Mouse (Mus musculus) forebrain, embryonic 12.5 days (tissue): Measurements from ENCODE around the gene Ehd1. TPM values are rescaled to one million over a fixed set of nuclear protein-coding genes. Genes with fewer than 3 reads are reported as not detected.
"Not testable (repeated sequence)": the region's sequence is repeated elsewhere in the genome, so short reads cannot be mapped to it uniquely, and the experiment has no call there.

Source experiments
- ATAC-seq: fragments of 200-750 bp; cut with Nextera tagmentation; 2 replicates; pipeline ENCODE4 v1.8.0; 2017; ENCODE audit warnings: moderate TSS enrichment; ENCODE audit not compliant: low FRiP score
- H3K27ac ChIP-seq: fragments of 300-500 bp; sonication (generic); 2 replicates; pipeline ENCODE4 v1.5.1; 2016; ENCODE audit warnings: mild to moderate bottlenecking
- H3K27me3 ChIP-seq: fragments of 300-500 bp; sonication (generic); 2 replicates; pipeline ENCODE4 v1.6.1; 2016; ENCODE audit warnings: mild to moderate bottlenecking
- H3K36me3 ChIP-seq: fragments of 300-500 bp; sonication (generic); replicated peaks from 2 replicates; pipeline ENCODE4 v1.6.1; 2016; ENCODE audit warnings: mild to moderate bottlenecking
- H3K4me1 ChIP-seq: fragments of 300-500 bp; sonication (generic); 2 replicates; pipeline ENCODE4 v1.6.1; 2016
- H3K4me2 ChIP-seq: fragments of 300-500 bp; sonication (generic); 2 replicates; pipeline ENCODE4 v1.6.1; 2016; ENCODE audit warnings: mild to moderate bottlenecking, moderate library complexity
- H3K4me3 ChIP-seq: fragments of 300-500 bp; sonication (generic); replicated peaks from 2 replicates; pipeline ENCODE4 v1.5.1; 2016; ENCODE audit warnings: mild to moderate bottlenecking
- H3K9ac ChIP-seq: fragments of 300-500 bp; sonication (generic); 2 replicates; pipeline ENCODE4 v1.6.1; 2016; ENCODE audit warnings: mild to moderate bottlenecking
- H3K9me3 ChIP-seq: fragments of 300-500 bp; sonication (generic); 2 replicates; pipeline ENCODE4 v1.6.1; 2016
- WGBS: fragments of 180-500 bp; shearing (Covaris S2); methylation state at CpG from one replicate; pipeline ENCODE4 v1.1.7; 2016; 5-methylcytosine and 5-hydroxymethylcytosine counted together
- polyA plus RNA-seq: library from polyadenylated mRNA; unstranded; fragments of >200 nt; fragmentation: Nextera tagmentation; extraction: Ambion mirVana; gene quantifications from 2 replicates; pipeline ENCODE4 v1.2.1, GENCODE M21; 2016

The Ehd1 gene
- polyA plus RNA-seq, 1 experiment from 2014 or later = 86.6 TPM

DNA sequence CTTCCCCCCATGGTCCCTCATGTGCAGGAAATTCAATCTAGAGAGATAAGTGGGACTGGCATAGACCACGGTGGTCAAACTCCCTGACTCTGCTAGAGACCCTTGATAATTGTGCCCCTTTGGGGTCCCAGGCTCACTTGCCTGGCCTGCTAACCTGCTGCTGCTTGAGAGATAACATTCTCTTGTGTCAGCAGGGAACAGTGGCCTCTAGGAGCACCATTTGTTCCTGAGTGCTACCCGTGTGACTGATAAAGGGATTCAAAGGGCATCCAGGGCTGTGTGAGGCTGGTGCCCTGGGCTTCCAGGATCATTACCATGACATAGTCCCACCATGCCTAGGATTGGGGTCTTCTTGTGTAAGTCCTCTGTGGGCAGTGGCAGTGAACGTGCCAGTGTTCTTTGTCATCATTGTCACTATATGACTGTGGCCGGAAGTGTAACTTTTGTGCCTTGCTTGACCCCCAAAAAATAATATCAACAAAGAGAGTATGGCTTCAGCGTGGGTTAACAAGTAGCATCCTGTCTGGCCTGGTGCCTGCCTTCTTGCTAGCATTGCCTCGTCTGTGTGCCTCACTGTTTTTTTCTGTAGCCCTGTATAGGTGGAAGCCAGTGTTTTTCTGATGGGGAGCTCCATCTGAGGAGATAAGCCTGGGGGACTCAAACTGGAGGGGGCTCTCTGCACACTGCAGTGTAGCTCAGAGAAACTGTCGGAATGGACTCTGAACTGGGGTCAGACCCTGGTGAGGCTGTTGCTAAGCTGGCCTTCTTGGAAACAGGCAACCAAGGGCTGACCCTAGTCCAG lies 9.3 kb downstream of the Ehd1 start:
- ATAC-seq = no peak
- Histone ChIP-seq H3K36me3 (peaks cover 82% of the 10 kb centered on the region), H3K9ac (no peak overlapping the region), H3K4me1 (peaks cover 4% of the 10 kb centered on the region; the same call in 1 of the 2 replicates), H3K27me3 (no peaks in the 10 kb centered on the region), H3K27ac (no peak overlapping the region), H3K9me3 (no peaks in the 10 kb centered on the region), H3K4me2 (no peak overlapping the region), H3K4me3 (no peak overlapping the region)
- 88% methylated on average over 7 of the region's 7 CpGs for WGBS

- peaks cover 82% of the 10 kb centered on the region for H3K36me3 ChIP-seq
- no peaks in the 10 kb centered on the region for H3K27me3 ChIP-seq
- no peak overlapping the region for H3K9ac ChIP-seq
- no peak for ATAC-seq
- no peaks in the 10 kb centered on the region for H3K9me3 ChIP-seq
- H3K4me1 ChIP-seq = peaks cover 4% of the 10 kb centered on the region; the same call in 1 of the 2 replicates
- H3K27ac ChIP-seq = no peak overlapping the region
- WGBS = 92% methylated on average over 19 of the region's 19 CpGs
- no peak overlapping the region for H3K4me2 ChIP-seq
- H3K4me3 ChIP-seq = no peak overlapping the region
Observed at GRCm38 (mm10) chr19:6286434-6287401, 10.2 kb downstream of the Ehd1 start.

- 0 out of 2 replicates have a peak overlapping the region, but pooled peaks have one; percentile 36 for H3K27ac ChIP-seq
- no peak overlapping the region for H3K4me2 ChIP-seq
- H3K9me3 ChIP-seq = no peaks in the 10 kb centered on the region
- H3K4me1 ChIP-seq = peaks cover 4% of the 10 kb centered on the region; the same call in 1 of the 2 replicates
- no peaks in the 10 kb centered on the region for H3K27me3 ChIP-seq
- WGBS = 78% methylated on average over 13 of the region's 13 CpGs
- no peak for ATAC-seq
- H3K9ac ChIP-seq = no peak overlapping the region; the same call in 1 of the 2 replicates
- peaks cover 77% of the 10 kb centered on the region for H3K36me3 ChIP-seq
- H3K4me3 ChIP-seq = no peak overlapping the region
Observed at GRCm38 (mm10) chr19:6288236-6288894, 11.8 kb downstream of the Ehd1 start.

- H3K4me3 ChIP-seq = no peak overlapping the region
- no peak overlapping the region for H3K4me2 ChIP-seq
- peaks cover 4% of the 10 kb centered on the region; the same call in 1 of the 2 replicates for H3K4me1 ChIP-seq
- H3K36me3 ChIP-seq = peaks cover 76% of the 10 kb centered on the region
- WGBS = 92% methylated on average over 14 of the region's 14 CpGs
- no peak overlapping the region for H3K27ac ChIP-seq
- no peak for ATAC-seq
- H3K9me3 ChIP-seq = no peaks in the 10 kb centered on the region
- H3K9ac ChIP-seq = no peak overlapping the region
- H3K27me3 ChIP-seq = no peaks in the 10 kb centered on the region
Observed at GRCm38 (mm10) chr19:6289696-6290238, 13.2 kb downstream of the Ehd1 start.

DNA sequence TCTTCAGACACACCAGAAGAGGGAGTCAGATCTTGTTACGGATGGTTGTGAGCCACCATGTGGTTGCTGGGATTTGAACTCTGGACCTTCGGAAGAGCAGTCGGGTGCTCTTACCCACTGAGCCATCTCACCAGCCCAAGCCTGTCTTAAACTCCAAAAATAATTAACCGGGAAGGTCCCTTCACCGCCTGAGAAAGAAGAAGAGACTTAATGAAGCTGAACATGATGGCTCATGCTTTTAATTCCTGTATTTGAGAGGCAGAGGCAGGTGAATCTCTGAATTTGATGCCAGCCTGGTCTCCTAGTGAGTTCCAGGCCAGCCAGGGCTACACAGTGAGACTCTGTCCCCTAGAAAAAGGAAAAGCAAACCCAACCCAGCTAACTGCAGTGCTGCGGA lies 14.2 kb downstream of the Ehd1 start:
- not testable (repeated sequence) for ATAC-seq, H3K27ac ChIP-seq, H3K4me2 ChIP-seq, H3K4me3 ChIP-seq, H3K27me3 ChIP-seq, H3K9me3 ChIP-seq, H3K4me1 ChIP-seq, H3K9ac ChIP-seq
- 94% methylated on average over 5 of the region's 6 CpGs for WGBS
- peaks cover 76% of the 10 kb centered on the region for H3K36me3 ChIP-seq

- WGBS = 79% methylated on average over 10 of the region's 10 CpGs
- peaks cover 4% of the 10 kb centered on the region; the same call in 1 of the 2 replicates for H3K4me1 ChIP-seq
- H3K4me3 ChIP-seq = no peak overlapping the region
- ATAC-seq = no peak
- H3K27me3 ChIP-seq = no peaks in the 10 kb centered on the region
- H3K4me2 ChIP-seq = no peak overlapping the region
- H3K36me3 ChIP-seq = peaks cover 76% of the 10 kb centered on the region
- H3K9ac ChIP-seq = no peak overlapping the region
- H3K9me3 ChIP-seq = no peaks in the 10 kb centered on the region
- no peak overlapping the region for H3K27ac ChIP-seq
Observed at GRCm38 (mm10) chr19:6291117-6291781, 14.7 kb downstream of the Ehd1 start.

DNA sequence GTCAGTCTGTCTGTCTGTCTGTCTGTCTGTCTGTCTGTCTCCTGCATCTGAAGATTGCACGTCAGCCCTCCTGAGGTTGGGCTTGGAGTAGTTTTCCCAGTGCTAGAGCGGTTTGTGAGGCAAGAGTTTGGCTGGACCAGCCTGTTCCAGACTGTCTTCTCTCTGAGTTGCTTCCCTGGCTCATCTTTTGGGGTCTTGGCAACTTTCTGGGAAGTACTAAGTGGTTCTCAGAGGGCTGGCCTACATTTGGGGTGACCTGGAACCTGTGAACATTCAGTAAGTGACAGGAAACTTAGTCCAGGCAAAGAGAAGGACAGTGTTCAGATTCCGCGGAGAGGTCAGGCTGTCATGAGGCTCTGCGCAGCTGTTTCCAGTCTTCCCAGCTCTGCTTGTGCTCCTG lies 15.7 kb downstream of the Ehd1 start:
- 89% methylated on average over 5 of the region's 5 CpGs for WGBS
- H3K4me3 ChIP-seq = no peak overlapping the region
- H3K4me2 ChIP-seq = no peak overlapping the region
- no peak overlapping the region for H3K9ac ChIP-seq
- peaks cover 4% of the 10 kb centered on the region; the same call in 1 of the 2 replicates for H3K4me1 ChIP-seq
- H3K9me3 ChIP-seq = no peaks in the 10 kb centered on the region
- H3K36me3 ChIP-seq = peaks cover 76% of the 10 kb centered on the region
- no peak overlapping the region for H3K27ac ChIP-seq
- ATAC-seq = no peak
- no peaks in the 10 kb centered on the region for H3K27me3 ChIP-seq

DNA sequence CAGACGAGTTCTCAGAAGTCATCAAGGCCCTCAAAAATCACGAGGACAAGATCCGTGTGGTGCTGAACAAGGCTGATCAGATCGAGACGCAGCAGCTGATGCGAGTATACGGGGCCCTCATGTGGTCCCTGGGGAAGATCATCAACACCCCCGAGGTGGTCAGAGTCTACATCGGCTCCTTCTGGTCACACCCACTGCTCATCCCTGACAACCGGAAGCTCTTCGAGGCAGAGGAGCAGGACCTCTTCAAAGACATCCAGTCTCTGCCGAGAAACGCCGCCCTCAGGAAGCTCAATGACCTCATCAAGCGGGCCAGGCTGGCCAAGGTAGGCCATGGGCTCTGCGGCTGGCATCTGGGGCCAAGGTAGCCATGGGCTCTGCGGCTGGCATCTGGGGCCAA lies 17.8 kb downstream of the Ehd1 start:
- no peak overlapping the region for H3K4me2 ChIP-seq
- no peak overlapping the region for H3K9ac ChIP-seq
- ATAC-seq = no peak
- H3K27ac ChIP-seq = no peak overlapping the region
- H3K9me3 ChIP-seq = no peaks in the 10 kb centered on the region
- peaks cover 88% of the 10 kb centered on the region for H3K36me3 ChIP-seq
- WGBS = 94% methylated on average over 17 of the region's 17 CpGs
- no peaks in the 10 kb centered on the region for H3K4me1 ChIP-seq
- H3K27me3 ChIP-seq = no peaks in the 10 kb centered on the region
- H3K4me3 ChIP-seq = no peak overlapping the region

DNA sequence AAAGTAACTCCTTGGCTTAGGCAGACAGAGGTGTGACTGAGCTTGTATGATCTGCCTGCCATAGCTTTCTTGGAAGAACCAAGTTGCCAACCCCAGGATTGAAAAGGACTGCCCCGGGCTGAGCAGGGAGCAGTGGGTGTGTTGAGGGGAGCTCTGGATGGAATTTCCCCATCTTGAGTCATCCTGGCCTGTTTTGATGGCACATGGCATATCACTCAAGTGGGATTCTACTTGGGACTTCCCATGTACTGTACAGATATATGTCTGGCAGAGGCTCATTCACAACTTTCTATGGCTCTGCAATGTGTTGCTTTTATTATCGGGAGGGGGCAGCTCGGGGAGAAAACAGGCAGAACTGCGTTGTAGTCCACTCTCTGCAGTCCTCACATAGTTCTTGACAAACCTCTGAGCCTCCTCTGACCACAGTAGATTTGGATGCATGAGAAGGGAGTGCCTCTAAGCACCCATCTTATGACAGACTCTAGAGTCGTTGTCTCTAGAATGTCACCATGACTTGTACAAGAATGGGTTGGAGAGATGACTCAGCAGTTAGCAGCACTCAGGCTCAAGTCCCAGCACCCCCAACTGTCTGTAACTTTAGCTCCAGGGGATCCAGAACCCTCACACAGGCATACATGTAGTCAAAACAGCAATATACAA lies 20.2 kb downstream of the Ehd1 start:
- no peak overlapping the region for H3K9ac ChIP-seq
- H3K27me3 ChIP-seq = no peaks in the 10 kb centered on the region
- H3K4me3 ChIP-seq = no peak overlapping the region
- H3K4me2 ChIP-seq = no peak overlapping the region
- H3K4me1 ChIP-seq = no peaks in the 10 kb centered on the region
- H3K9me3 ChIP-seq = no peaks in the 10 kb centered on the region
- no peak for ATAC-seq
- H3K36me3 ChIP-seq = peaks cover 85% of the 10 kb centered on the region
- no peak overlapping the region for H3K27ac ChIP-seq
- 90% methylated on average over 5 of the region's 5 CpGs for WGBS

- WGBS = 89% methylated on average over 9 of the region's 9 CpGs
- H3K4me2 ChIP-seq = no peak overlapping the region
- peaks cover 77% of the 10 kb centered on the region for H3K36me3 ChIP-seq
- no peak for ATAC-seq
- no peak overlapping the region for H3K4me3 ChIP-seq
- no peaks in the 10 kb centered on the region for H3K27me3 ChIP-seq
- no peaks in the 10 kb centered on the region for H3K4me1 ChIP-seq
- H3K9ac ChIP-seq = no peak overlapping the region
- no peaks in the 10 kb centered on the region for H3K9me3 ChIP-seq
- no peak overlapping the region for H3K27ac ChIP-seq
Observed at GRCm38 (mm10) chr19:6297641-6298040, 21.1 kb downstream of the Ehd1 start.

DNA sequence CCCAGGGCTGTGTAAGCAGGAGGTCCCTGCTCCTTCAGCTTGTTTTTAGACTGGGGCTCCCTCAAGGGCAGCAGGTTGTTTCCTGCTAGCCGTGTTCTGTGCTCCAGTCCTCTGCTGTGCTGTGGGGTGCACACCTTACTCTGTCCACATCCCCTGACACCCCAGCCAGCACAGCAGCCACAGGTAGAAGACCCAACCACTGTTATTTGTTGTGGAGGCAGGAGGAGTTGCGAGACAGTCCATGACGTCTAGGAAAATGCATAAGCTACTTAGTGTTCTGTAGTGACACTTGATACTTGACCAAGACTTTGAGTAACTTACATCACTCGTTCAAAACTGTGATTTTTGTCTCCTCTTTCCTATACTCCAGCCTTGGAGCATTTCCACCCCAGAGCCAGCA lies 22.5 kb downstream of the Ehd1 start:
- H3K4me3 ChIP-seq = no peak overlapping the region
- no peaks in the 10 kb centered on the region for H3K4me1 ChIP-seq
- H3K27ac ChIP-seq = no peak overlapping the region
- H3K27me3 ChIP-seq = no peaks in the 10 kb centered on the region
- H3K9ac ChIP-seq = no peak overlapping the region
- no peak overlapping the region for H3K4me2 ChIP-seq
- peaks cover 68% of the 10 kb centered on the region for H3K36me3 ChIP-seq
- 85% methylated on average over 4 of the region's 4 CpGs for WGBS
- no peak for ATAC-seq
- H3K9me3 ChIP-seq = no peaks in the 10 kb centered on the region
